Mouse (Mus musculus): ENCODE results near the gene Apmap. TPM values are rescaled to one million over a fixed set of nuclear protein-coding genes. Genes with fewer than 3 reads are reported as not detected.

Apmap gene
- polyA plus RNA-seq (2015; fragmentation: Illumina TruSeq; extraction: RNeasy Lipid Tissue Mini Kit (QIAGEN cat#74804); ENCODE audit: low read depth, low replicate concordance) = 62.7 TPM

DNA sequence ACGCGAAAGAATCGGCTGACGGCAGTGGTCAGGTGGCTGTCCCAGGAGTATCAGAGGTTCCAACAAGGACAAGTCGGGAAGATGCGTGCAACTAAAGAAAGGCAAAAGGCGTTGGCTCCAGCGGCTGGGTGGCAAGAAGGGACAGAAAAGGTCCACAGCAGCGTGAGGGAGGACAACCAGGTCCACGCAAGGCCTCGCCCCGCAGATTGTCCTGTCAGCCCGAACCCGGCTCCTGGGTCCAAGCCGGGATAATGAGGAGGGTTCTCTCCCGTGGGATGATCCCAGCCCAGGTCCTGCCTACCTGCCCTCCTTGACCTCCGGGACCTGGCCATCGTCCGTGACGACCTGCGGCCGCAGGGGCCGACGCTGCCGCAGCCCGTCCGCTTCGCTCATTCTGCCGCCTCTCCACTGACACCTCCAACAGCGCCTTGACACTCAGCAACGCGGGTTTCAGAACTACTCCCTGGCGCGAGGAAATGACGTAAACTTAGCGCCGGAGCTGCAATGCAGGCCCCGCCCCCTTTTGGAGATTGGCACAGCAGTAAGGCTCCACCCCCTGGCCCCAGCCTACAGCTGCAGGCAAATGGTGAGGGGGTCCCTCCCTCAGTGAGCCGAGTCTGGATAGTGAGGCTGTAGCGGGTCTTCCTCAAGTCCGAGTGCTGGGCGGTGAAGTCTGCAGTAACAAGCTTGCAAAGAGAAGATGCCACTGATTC, at the start of gene Apmap:
Gene Apmap, minus strand, starts transcription at position 481 of the 713 bp plus-strand sequence.

DNA sequence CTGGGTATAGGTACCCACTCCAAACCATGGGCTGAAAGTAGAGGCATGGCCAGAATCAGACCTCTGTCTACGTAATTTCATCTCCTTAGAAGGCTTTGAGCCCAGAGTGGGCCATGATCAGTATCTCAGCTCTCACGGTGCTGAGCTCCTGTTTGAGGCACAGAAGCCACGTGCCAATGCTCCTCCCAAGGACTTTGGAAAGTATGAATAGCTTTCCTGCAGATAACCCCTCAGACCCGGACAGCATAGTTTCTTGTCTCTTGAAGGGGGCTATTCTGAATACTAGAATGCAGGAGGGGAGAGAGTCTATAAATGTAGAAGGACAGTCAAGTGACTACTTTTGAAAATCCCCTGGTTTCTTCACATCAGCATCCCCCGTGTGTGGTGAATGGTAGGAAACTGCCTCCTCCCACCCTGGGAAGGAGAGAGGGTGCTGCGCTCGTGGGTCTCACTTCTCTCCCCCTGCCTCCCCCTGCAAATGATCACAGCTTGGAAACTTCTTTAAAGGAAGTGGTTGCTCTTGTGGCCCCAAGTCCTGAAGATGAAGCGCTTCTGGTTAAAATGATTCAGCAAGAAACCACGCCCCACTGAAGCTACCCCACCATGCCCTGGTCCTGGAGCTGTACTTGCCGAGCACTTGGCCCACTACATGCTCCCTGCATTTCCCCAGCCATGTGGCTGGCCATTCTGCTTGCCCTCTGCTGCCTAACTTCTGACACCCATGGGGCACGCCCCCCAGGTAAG, 38.3 kb downstream of the Apmap start, which contains the start of gene Cst7:
Gene Cst7, plus strand, starts transcription at position 569 of the 744 bp plus-strand sequence.

Other genes with a start within 250 kb of the Apmap start
- gene 3300002I08Rik, start 245.8 kb downstream of the Apmap start, polyA plus RNA-seq (2015; fragmentation: Illumina TruSeq; extraction: RNeasy Lipid Tissue Mini Kit (QIAGEN cat#74804); ENCODE audit: low read depth, low replicate concordance) = 7.0 TPM
- 3.9 TPM for gene Zfp442, start 157.1 kb downstream of the Apmap start, polyA plus RNA-seq (2015; fragmentation: Illumina TruSeq; extraction: RNeasy Lipid Tissue Mini Kit (QIAGEN cat#74804); ENCODE audit: low read depth, low replicate concordance)
- gene Zfp345, start 123.5 kb downstream of the Apmap start, polyA plus RNA-seq (2015; fragmentation: Illumina TruSeq; extraction: RNeasy Lipid Tissue Mini Kit (QIAGEN cat#74804); ENCODE audit: low read depth, low replicate concordance) = not detected
- not detected for gene Cst7, start 38.2 kb downstream of the Apmap start, polyA plus RNA-seq (2015; fragmentation: Illumina TruSeq; extraction: RNeasy Lipid Tissue Mini Kit (QIAGEN cat#74804); ENCODE audit: low read depth, low replicate concordance)
- gene Acss1, start 59.9 kb upstream of the Apmap start, polyA plus RNA-seq (2015; fragmentation: Illumina TruSeq; extraction: RNeasy Lipid Tissue Mini Kit (QIAGEN cat#74804); ENCODE audit: low read depth, low replicate concordance) = 17.8 TPM
- gene Vsx1, start 80.8 kb upstream of the Apmap start, polyA plus RNA-seq (2015; fragmentation: Illumina TruSeq; extraction: RNeasy Lipid Tissue Mini Kit (QIAGEN cat#74804); ENCODE audit: low read depth, low replicate concordance) = 0.10 TPM
- 44.9 TPM for gene Entpd6, start 140.5 kb upstream of the Apmap start, polyA plus RNA-seq (2015; fragmentation: Illumina TruSeq; extraction: RNeasy Lipid Tissue Mini Kit (QIAGEN cat#74804); ENCODE audit: low read depth, low replicate concordance)
- 110 TPM for gene Pygb, start 178.2 kb upstream of the Apmap start, polyA plus RNA-seq (2015; fragmentation: Illumina TruSeq; extraction: RNeasy Lipid Tissue Mini Kit (QIAGEN cat#74804); ENCODE audit: low read depth, low replicate concordance)

Measured in brain, adult 10 weeks (tissue).